Mouse (Mus musculus) myocyte (in vitro differentiated cells): ENCODE results near the gene Trappc3. TPM values are rescaled to one million over a fixed set of nuclear protein-coding genes. Genes with fewer than 3 reads are reported as not detected.
A peak's percentile ranks its signal among the peaks of the same experiment; 100 is the strongest.

Source experiments
- H3K27me3 ChIP-seq: one replicate; pipeline ENCODE4 v1.6.1; 2011; ENCODE audit not compliant: control insufficient read depth, insufficient read depth, insufficient read length
- H3K36me3 ChIP-seq: one replicate; pipeline ENCODE4 v1.6.1; 2011; ENCODE audit not compliant: control insufficient read depth, insufficient read depth
- H3K4me2 ChIP-seq: one replicate; pipeline ENCODE4 v1.6.1; 2011; ENCODE audit warnings: low read depth, control low read depth
- H3K4me3 ChIP-seq: one replicate; pipeline ENCODE4 v1.5.1; 2011; ENCODE audit warnings: mild to moderate bottlenecking, control low read depth, moderate library complexity
- H3K79me2 ChIP-seq: one replicate; pipeline ENCODE4 v1.6.1; 2011; ENCODE audit not compliant: control insufficient read depth, insufficient read depth
- H3ac ChIP-seq: one replicate; pipeline ENCODE4 v1.6.1; 2011; ENCODE audit not compliant: control insufficient read depth, insufficient read length
- CEBPB ChIP-seq: IDR thresholded peaks from 2 replicates; pipeline ENCODE4 v1.6.1; 2011; ENCODE audit warnings: mild to moderate bottlenecking, moderate library complexity; ENCODE audit not compliant: poor library complexity, insufficient read depth, severe bottlenecking
- E2F4 ChIP-seq: IDR thresholded peaks from one replicate; pipeline ENCODE4 v1.6.1; 2011; ENCODE audit warnings: mild to moderate bottlenecking, control low read depth, moderate library complexity; ENCODE audit not compliant: insufficient read depth
- MAX ChIP-seq: IDR thresholded peaks from one replicate; pipeline ENCODE4 v1.6.1; 2011; ENCODE audit warnings: low read depth, mild to moderate bottlenecking, control low read depth
- MYOD1 ChIP-seq, 3 experiments: IDR thresholded peaks; one replicate each; pipeline ENCODE4 v1.6.1; 2011; ENCODE audit warnings: control low read depth in 2 of 3, low read depth in 2 of 3, mild to moderate bottlenecking in 2 of 3, moderate library complexity in 1 of 3; ENCODE audit not compliant: insufficient read length in 2 of 3, control insufficient read depth in 1 of 3
- MYOG ChIP-seq, 3 experiments: IDR thresholded peaks; one replicate each; pipeline ENCODE4 v1.6.1; 2011; ENCODE audit warnings: control low read depth in 2 of 3, low read depth in 2 of 3, mild to moderate bottlenecking in 2 of 3; ENCODE audit not compliant: insufficient read length in 2 of 3, control insufficient read depth in 1 of 3, insufficient read depth in 1 of 3
- POLR2A ChIP-seq: IDR thresholded peaks from one replicate; pipeline ENCODE4 v1.6.1; 2011; ENCODE audit warnings: low read depth, mild to moderate bottlenecking, control low read depth, moderate library complexity; ENCODE audit not compliant: insufficient read length
- POLR2AphosphoS2 ChIP-seq: IDR thresholded peaks from one replicate; pipeline ENCODE4 v1.6.1; 2011; ENCODE audit warnings: low read depth, control low read depth; ENCODE audit not compliant: insufficient read length
- REST ChIP-seq: IDR thresholded peaks from one replicate; pipeline ENCODE4 v1.6.1; 2011; ENCODE audit warnings: mild to moderate bottlenecking, control low read depth, moderate library complexity; ENCODE audit not compliant: insufficient read depth, insufficient read length
- SRF ChIP-seq: IDR thresholded peaks from one replicate; pipeline ENCODE4 v1.6.1; 2011; ENCODE audit warnings: low read depth; ENCODE audit not compliant: control insufficient read depth, insufficient read length
- TCF12 ChIP-seq: IDR thresholded peaks from one replicate; pipeline ENCODE4 v1.6.1; 2011; ENCODE audit warnings: mild to moderate bottlenecking, control low read depth; ENCODE audit not compliant: poor library complexity, insufficient read depth, severe bottlenecking
- TCF3 ChIP-seq: IDR thresholded peaks from one replicate; pipeline ENCODE4 v1.6.1; 2011; ENCODE audit warnings: low read depth, control low read depth; ENCODE audit not compliant: insufficient read length
- USF1 ChIP-seq: IDR thresholded peaks from one replicate; pipeline ENCODE4 v1.6.1; 2011; ENCODE audit warnings: low read depth, mild to moderate bottlenecking, control low read depth, moderate library complexity
- polyA plus RNA-seq: library from polyadenylated mRNA; unstranded; fragments of >200 nt; fragmentation: generic; extraction: Trizol; gene quantifications from one replicate; pipeline ENCODE4 v1.2.1, GENCODE M21; 2012; ENCODE audit warnings: missing spikeins

Trappc3 gene
- polyA plus RNA-seq, 1 experiment: 84.1 TPM

DNA sequence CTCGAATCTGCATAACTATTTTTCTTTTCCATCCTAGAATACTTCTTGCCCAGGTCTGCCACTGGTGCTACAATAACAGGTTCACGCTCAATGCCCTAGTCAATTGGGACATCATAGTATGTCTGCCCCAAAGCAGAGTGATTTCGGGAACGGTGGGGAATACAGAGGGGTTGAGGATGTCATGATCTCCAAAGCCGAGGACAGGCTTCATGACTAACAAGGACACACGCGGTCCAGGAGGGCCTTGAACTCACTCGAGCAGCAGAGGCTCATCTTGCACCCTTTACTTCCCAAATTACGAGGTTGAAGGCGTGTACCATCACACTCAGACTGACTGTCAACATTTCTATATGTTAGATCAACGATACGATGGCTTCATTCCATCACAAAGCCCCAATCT is 35.5 kb upstream of the Trappc3 start:
- TF ChIP-seq TCF3: no peak
- no peak for TF ChIP-seq MYOD1 (IDR thresholded peaks at IDR 0.05; ENCODE audit: control insufficient read depth in 1 of 3, insufficient read length in 2 of 3, low read depth in 2 of 3)
- TF ChIP-seq POLR2A: no peak
- no peak for TF ChIP-seq TCF12
- no peak for TF ChIP-seq USF1
- TF ChIP-seq E2F4: no peak
- Histone ChIP-seq H3K27me3 (no peaks in the 10 kb centered on the region), H3ac (no peak overlapping the region), H3K79me2 (no peaks in the 10 kb centered on the region), H3K4me3 (no peak overlapping the region), H3K4me2 (peak overlapping the region; percentile 76), H3K36me3 (peaks cover 18% of the 10 kb centered on the region)

GRCm38 (mm10) chr4:126227077-126227761 is 34.9 kb upstream of the Trappc3 start:
- H3K4me3 ChIP-seq: peak overlapping the region; percentile 0
- no peak overlapping the region for H3ac ChIP-seq
- TF ChIP-seq MYOD1 (IDR thresholded peaks at IDR 0.05; ENCODE audit: control insufficient read depth in 1 of 3, insufficient read length in 2 of 3, low read depth in 2 of 3): no peak
- peak; percentile 73 for TF ChIP-seq POLR2AphosphoS2
- no peaks in the 10 kb centered on the region for H3K27me3 ChIP-seq
- H3K36me3 ChIP-seq: peaks cover 24% of the 10 kb centered on the region
- no peaks in the 10 kb centered on the region for H3K79me2 ChIP-seq
- peak overlapping the region; percentile 76 for H3K4me2 ChIP-seq

GRCm38 (mm10) chr4:126228144-126228543 is 34.0 kb upstream of the Trappc3 start:
- Histone ChIP-seq H3K4me2 (peak overlapping the region; percentile 76), H3K36me3 (peaks cover 32% of the 10 kb centered on the region)
- TF ChIP-seq POLR2AphosphoS2 (peak; percentile 91), CEBPB (no peak), MAX (no peak)

GRCm38 (mm10) chr4:126229900-126230299 is 32.2 kb upstream of the Trappc3 start:
- peak; percentile 15 for TF ChIP-seq POLR2A
- TF ChIP-seq TCF12: no peak

More at GRCm38 (mm10) chr4:126228144-126228543, 34.0 kb upstream of the Trappc3 start:
- Histone ChIP-seq H3K27me3 (no peaks in the 10 kb centered on the region), H3K4me3 (peak overlapping the region; percentile 0), H3K79me2 (no peaks in the 10 kb centered on the region), H3ac (no peak overlapping the region)

DNA sequence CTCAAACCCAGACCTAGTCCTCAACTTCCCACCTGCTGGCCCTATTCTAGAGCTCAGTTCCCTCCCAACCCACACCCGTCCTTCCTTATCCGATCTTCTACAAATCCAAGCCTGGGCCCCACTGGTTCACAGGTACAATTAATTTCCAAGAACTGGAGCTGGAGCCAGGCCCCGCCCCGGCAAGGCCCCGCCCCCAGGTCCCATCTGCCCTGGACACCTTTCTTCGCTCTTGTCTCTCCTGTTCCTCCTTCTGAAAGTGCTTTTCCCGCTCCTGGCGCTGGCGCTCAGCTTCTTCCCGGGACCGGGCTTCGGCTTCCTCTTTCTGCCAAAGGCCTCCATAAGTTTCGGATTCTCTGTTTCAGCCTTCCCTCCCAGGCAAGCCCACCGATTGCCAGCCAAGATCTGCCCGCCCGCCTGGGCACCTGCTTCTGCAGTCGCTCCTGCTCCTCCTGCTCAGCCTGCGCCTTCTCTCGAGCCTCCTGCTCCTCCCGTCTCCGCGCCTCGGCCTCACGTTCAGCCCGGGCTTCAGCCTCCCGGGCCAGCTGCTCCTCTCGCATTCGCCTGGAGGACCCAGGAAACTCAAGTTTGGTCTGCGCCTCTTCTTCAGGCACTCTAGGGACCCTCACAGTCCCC is 28.3 kb upstream of the Trappc3 start:
- Histone ChIP-seq H3K4me3 (no peak overlapping the region), H3K36me3 (peaks cover 60% of the 10 kb centered on the region), H3K79me2 (peaks cover 4% of the 10 kb centered on the region), H3ac (no peak overlapping the region), H3K4me2 (no peak overlapping the region), H3K27me3 (no peaks in the 10 kb centered on the region)
- TF ChIP-seq E2F4 (no peak), POLR2AphosphoS2 (peak; percentile 57), MAX (no peak), MYOG (IDR thresholded peaks at IDR 0.05; ENCODE audit: control insufficient read depth in 1 of 3, insufficient read depth in 1 of 3, insufficient read length in 2 of 3, low read depth in 2 of 3) (no peak), USF1 (no peak), TCF3 (no peak)

More at GRCm38 (mm10) chr4:126229900-126230299, 32.2 kb upstream of the Trappc3 start:
- Histone ChIP-seq H3K4me2 (no peak overlapping the region), H3K79me2 (no peaks in the 10 kb centered on the region), H3K36me3 (peaks cover 38% of the 10 kb centered on the region), H3K27me3 (no peaks in the 10 kb centered on the region), H3K4me3 (no peak overlapping the region), H3ac (no peak overlapping the region)

DNA sequence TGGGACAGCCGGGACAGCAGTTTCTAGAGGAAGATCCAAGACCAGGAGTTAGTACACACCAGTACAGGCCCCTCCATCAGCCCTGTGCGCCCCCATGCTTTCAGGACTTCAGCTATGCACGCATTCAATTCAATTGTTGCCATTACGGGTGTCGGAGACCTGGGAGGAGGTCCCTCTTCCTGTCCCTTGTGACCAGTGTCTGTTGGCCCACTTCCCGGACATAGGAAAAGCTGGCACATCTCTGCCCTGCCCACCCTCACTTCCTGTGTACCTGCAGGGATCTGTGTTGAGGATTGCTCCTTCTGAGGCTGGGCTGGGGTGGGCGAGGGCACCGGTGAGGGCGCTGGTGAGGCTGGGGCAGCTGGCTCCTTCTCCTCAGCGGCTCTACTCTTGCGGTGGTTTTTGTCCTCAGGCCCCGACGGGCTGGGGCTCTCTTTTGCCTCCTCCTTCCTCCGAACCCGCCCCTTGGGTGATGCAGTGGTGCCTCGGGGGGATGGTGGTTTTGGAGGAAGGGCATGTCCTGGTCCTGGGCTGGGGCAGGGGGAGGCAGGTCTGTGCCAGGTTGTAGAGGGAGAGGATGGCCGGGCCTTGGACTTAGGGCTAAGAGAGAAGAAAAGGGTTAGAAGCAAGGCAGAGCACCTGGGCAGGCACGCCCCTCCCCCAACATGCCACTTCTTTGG is 27.5 kb upstream of the Trappc3 start:
- no peak for TF ChIP-seq TCF3
- no peak for TF ChIP-seq CEBPB
- TF ChIP-seq POLR2A: no peak
- TF ChIP-seq POLR2AphosphoS2: no peak
- TF ChIP-seq MAX: no peak
- TF ChIP-seq MYOD1 (IDR thresholded peaks at IDR 0.05; ENCODE audit: control insufficient read depth in 1 of 3, insufficient read length in 2 of 3, low read depth in 2 of 3): no peak
- TF ChIP-seq SRF: no peak
- no peak for TF ChIP-seq TCF12
- no peak for TF ChIP-seq MYOG (IDR thresholded peaks at IDR 0.05; ENCODE audit: control insufficient read depth in 1 of 3, insufficient read depth in 1 of 3, insufficient read length in 2 of 3, low read depth in 2 of 3)
- no peak for TF ChIP-seq REST
- no peak for TF ChIP-seq USF1
- TF ChIP-seq E2F4: no peak
- Histone ChIP-seq H3K36me3 (peaks cover 68% of the 10 kb centered on the region), H3K4me2 (no peak overlapping the region), H3ac (no peak overlapping the region), H3K79me2 (peaks cover 12% of the 10 kb centered on the region), H3K27me3 (no peaks in the 10 kb centered on the region), H3K4me3 (no peak overlapping the region)
